Mouse (Mus musculus) cerebellum, adult 2 months (tissue): ENCODE measurements at regions not wholly inside any gene's neighbourhood (a gene's known extent, or its start where the extent isn't known, plus 50 kb on each side); places are given as distances from the start of the nearest gene placed in this dataset.
A peak's percentile ranks its signal among the peaks of the same experiment; 100 is the strongest.

Experiments used
- DNase-seq, 2 experiments: peaks; one replicate each; pipeline ENCODE4 v3.0.0; 2021
- H3K27ac ChIP-seq: fragments of 200-500 bp; 2 replicates; pipeline ENCODE4 v1.5.1; 2012; ENCODE audit warnings: low read length, control low read depth, inconsistent platforms; ENCODE audit not compliant: insufficient read depth
- H3K27me3 ChIP-seq: fragments of 200-500 bp; 2 replicates; pipeline ENCODE4 v1.6.1; 2012; ENCODE audit warnings: inconsistent platforms, mild to moderate bottlenecking, low read length, moderate library complexity; ENCODE audit not compliant: control insufficient read depth, insufficient read depth
- H3K4me1 ChIP-seq: fragments of 200-500 bp; 2 replicates; pipeline ENCODE4 v1.6.1; 2011; ENCODE audit warnings: low read length; ENCODE audit not compliant: control insufficient read depth, insufficient read depth
- H3K4me3 ChIP-seq: fragments of 200-500 bp; replicated peaks from 2 replicates; pipeline ENCODE3; 2011; ENCODE audit warnings: mild to moderate bottlenecking, low read depth, low read length, control low read depth; ENCODE audit not compliant: insufficient read depth
- CTCF ChIP-seq: fragments of 200-500 bp; IDR thresholded peaks from 2 replicates; pipeline ENCODE4 v1.5.1; 2011; ENCODE audit warnings: low read depth, mild to moderate bottlenecking, control low read depth, low read length, moderate library complexity, borderline replicate concordance; ENCODE audit not compliant: insufficient read depth
- POLR2A ChIP-seq: fragments of 200-500 bp; IDR thresholded peaks from 2 replicates; pipeline ENCODE4 v1.6.1; 2011; ENCODE audit warnings: low read length, control low read depth, borderline replicate concordance; ENCODE audit not compliant: insufficient read depth
- WGBS: fragments of 180-500 bp; shearing (Covaris S2); methylation state at CpG from one replicate; pipeline ENCODE4 v1.1.7; 2018; 5-methylcytosine and 5-hydroxymethylcytosine counted together

DNA sequence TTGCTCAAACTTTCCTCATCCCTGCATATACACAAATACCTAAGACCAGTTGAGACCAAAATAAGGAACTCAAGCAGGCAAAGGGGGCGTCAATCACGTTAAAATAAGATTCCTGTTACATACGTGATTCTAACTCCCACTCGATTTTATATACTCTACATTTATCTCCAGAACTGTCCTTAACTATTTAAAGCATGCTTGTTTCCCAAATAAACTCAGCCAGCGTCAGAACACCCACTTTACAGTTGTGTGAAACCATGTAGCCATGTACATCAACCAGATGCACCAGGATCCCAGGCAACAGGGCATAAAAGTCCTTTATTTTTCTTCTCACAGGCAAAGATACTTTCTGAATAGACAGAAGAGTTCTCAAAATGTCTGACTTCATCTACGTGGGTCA, 61.5 kb downstream of the Ccna1 start:
- TF ChIP-seq CTCF: no peak
- TF ChIP-seq POLR2A: no peak
- H3K4me3 ChIP-seq: no peak overlapping the region
- 84% methylated on average over 6 of the region's 6 CpGs for WGBS
- no peak for DNase-seq
- no peaks in the 10 kb centered on the region for H3K4me1 ChIP-seq
- no peaks in the 10 kb centered on the region for H3K27me3 ChIP-seq
- no peak overlapping the region for H3K27ac ChIP-seq

DNA sequence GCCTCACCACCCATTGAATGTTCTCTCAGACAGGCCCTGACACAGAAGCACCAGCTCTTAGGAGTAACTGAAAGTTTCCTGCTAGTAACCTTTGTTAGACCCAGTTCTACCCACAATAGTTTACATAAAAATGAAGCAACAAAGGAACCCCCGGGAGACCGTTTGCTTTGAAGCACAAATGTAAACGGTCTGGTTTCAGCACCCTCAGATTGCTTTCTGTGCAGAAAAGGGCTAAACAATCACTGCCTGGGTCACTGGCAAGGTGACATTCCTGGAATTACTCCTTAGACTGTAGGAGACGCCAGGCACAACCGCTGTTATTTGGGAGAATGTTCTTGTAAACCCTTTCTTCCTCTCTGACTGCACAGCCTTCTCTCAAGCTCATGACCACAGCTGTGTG, 65.2 kb downstream of the Ccna1 start:
- WGBS: 36% methylated on average over 5 of the region's 5 CpGs
- Histone ChIP-seq H3K27ac (no peak overlapping the region), H3K27me3 (no peaks in the 10 kb centered on the region), H3K4me3 (no peak overlapping the region), H3K4me1 (no peaks in the 10 kb centered on the region)
- DNase-seq: no peak
- no peak for TF ChIP-seq POLR2A
- no peak for TF ChIP-seq CTCF

DNA sequence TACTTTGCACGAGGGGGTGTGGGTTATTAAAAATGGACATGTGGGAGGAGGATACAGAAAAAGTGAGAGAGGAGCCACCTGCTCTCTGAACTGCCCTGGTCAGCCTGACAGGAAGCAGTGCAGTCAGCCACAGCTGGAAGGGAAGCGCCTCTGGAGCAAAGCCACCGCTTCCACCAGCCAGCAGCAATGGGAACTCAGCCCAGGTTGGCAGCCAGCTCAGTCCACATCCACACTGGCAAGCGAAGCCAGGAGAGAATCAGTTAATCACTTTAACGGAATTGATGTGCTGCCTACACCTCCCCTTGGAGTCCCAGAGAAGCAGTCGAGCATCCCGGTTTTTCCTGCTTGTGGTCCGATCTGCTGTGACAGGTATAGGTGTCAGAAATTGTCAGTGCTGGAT, 65.9 kb downstream of the Ccna1 start:
- TF ChIP-seq CTCF: no peak
- no peak for TF ChIP-seq POLR2A
- H3K27ac ChIP-seq: no peak overlapping the region
- WGBS: 6% methylated on average over 8 of the region's 8 CpGs
- H3K27me3 ChIP-seq: no peaks in the 10 kb centered on the region
- H3K4me1 ChIP-seq: no peaks in the 10 kb centered on the region
- H3K4me3 ChIP-seq: no peak overlapping the region
- DNase-seq: peak; percentile 3 to 9

DNA sequence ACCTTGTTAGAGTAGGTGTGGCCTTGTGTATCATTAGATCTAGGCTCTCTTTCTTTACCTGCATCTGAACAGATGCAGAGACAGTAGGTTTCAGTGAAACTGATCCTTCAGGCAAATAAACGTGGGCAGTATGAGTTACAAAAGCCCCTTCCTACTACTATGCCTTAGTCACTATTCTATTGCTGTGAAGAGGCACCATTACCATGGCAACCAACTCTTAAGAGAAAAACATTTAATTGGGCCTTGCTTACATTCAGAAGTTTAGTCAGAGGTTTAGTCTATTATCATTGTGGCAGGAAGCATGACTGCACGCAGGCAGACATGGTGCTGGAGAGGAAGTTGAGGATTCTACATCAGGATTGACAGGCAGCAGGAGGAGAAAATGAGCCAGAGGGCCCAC, 65.8 kb upstream of the Sertm1 start:
- TF ChIP-seq POLR2A (no peak), CTCF (no peak)
- WGBS: 54% methylated on average over 2 of the region's 2 CpGs
- no peak for DNase-seq

DNA sequence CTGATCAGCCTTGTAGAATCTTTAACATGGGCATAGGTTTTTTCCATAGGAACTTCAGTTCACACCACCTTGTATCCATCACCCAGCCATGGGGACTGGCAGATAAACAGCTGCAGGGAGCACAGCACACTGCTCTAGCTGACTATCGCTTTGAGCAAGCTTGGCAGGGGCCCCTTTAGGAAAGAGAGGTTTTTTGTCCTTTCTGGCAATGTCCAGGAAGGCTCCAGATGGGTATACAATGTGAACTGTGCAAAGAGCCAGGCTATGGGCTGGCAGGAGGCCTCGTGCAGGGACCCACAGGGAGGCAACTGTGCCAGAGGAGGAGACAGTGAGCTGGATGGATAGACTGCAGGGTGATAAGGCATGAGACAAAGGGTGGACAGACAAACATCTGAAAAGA, 64.6 kb upstream of the Sertm1 start:
- H3K4me1 ChIP-seq: no peaks in the 10 kb centered on the region; the same call in 1 of the 2 replicates
- no peak overlapping the region for H3K27ac ChIP-seq
- no peak for TF ChIP-seq POLR2A
- no peak for TF ChIP-seq CTCF
- no peak overlapping the region for H3K4me3 ChIP-seq
- DNase-seq: no peak
- WGBS: 3% methylated on average over 2 of the region's 2 CpGs
- no peaks in the 10 kb centered on the region for H3K27me3 ChIP-seq

More for the DNA sequence above, 65.8 kb upstream of the Sertm1 start:
- no peak overlapping the region for H3K4me3 ChIP-seq
- no peak overlapping the region for H3K27ac ChIP-seq
- H3K27me3 ChIP-seq: no peaks in the 10 kb centered on the region
- no peaks in the 10 kb centered on the region; the same call in 1 of the 2 replicates for H3K4me1 ChIP-seq

DNA sequence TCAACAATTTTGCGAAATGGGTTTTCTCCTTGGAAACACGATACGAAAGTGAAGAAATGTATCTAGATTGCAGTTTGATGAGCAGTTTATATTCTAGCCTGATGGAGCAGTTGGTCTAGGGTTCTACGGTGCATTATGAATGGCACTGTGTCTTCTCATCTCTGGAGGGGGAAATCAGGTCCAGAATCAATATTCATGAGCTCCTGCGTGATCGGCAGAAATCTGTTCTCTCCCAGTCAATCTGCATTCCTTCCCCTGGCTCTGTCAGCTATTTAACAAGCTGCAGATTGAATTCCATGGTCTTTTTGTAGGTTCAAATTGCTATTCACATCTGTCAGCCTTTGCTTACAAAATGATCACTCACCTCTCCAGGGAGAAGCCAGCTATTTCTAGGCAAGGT, 49.8 kb upstream of the Sertm1 start:
- Histone ChIP-seq H3K4me1 (no peaks in the 10 kb centered on the region), H3K27ac (no peak overlapping the region), H3K27me3 (no peaks in the 10 kb centered on the region), H3K4me3 (no peak overlapping the region)
- DNase-seq: no peak
- TF ChIP-seq POLR2A (no peak), CTCF (no peak)
- 40% methylated on average over 6 of the region's 6 CpGs for WGBS
